Mouse (Mus musculus): ENCODE measurements around the gene Gm45837.
"Not testable (repeated sequence)": the region's sequence is repeated elsewhere in the genome, so short reads cannot be mapped to it uniquely, and the experiment has no call there.

Gm45837 gene

GRCm38 (mm10) chr7:101550686-101551485, 140.2 kb downstream of the Gm45837 start:
- no peak for DNase-seq (ENCODE audit: low read depth, low spot score)

- no peak for DNase-seq (ENCODE audit: low read depth, low spot score)
These were observed 140.8 kb downstream of the Gm45837 start for GRCm38 (mm10) chr7:101551530-101551929.

GRCm38 (mm10) chr7:101555473-101555872, 144.8 kb downstream of the Gm45837 start:
- DNase-seq (ENCODE audit: low read depth, low spot score) = not testable (repeated sequence)

DNA sequence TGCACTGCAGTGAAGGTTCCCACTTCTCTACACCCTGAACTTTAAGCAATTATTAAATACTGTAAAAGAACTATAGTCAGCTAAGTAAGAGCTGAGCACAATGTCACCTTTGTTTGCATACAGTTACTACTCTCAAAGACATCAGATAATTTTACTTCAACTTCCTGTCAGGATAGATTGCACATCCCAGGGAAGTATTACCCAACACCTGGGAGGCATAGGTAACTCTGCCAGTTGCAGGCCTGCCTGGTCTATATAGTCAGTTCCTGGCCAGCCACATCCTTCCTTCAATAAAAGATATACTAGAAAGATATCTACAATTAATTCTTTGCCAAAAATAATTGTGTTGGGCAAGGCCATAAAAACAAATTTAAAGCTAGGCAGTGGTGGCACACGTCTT, 146.7 kb downstream of the Gm45837 start:
- DNase-seq (ENCODE audit: low read depth, low spot score) = no peak

GRCm38 (mm10) chr7:101559393-101559792, 148.7 kb downstream of the Gm45837 start:
- DNase-seq (ENCODE audit: low read depth, low spot score) = not testable (repeated sequence)

All from brain, embryonic 18.5 days (tissue).